Mouse (Mus musculus) kidney, embryonic 16.5 days (tissue): ENCODE data around the gene Racgap1. TPM values are rescaled to one million over a fixed set of nuclear protein-coding genes. Genes with fewer than 3 reads are reported as not detected.

Experiments used
- ATAC-seq: fragments of 200-750 bp; cut with Nextera tagmentation; 2 replicates; pipeline ENCODE4 v1.8.0; 2017; ENCODE audit warnings: moderate TSS enrichment; ENCODE audit not compliant: low FRiP score, low TSS enrichment
- H3K27ac ChIP-seq: fragments of 300-500 bp; sonication (generic); 2 replicates; pipeline ENCODE4 v1.5.1; 2014; ENCODE audit warnings: low read length
- H3K27me3 ChIP-seq: fragments of 300-500 bp; sonication (generic); 2 replicates; pipeline ENCODE4 v1.6.1; 2014; ENCODE audit warnings: low read length, control low read depth, mixed read lengths; ENCODE audit not compliant: insufficient read depth
- H3K36me3 ChIP-seq: fragments of 300-500 bp; sonication (generic); 2 replicates; pipeline ENCODE4 v1.6.1; 2014; ENCODE audit warnings: low read length, control low read depth, mixed read lengths; ENCODE audit not compliant: insufficient read depth
- H3K4me1 ChIP-seq: fragments of 300-500 bp; sonication (generic); 2 replicates; pipeline ENCODE4 v1.6.1; 2014; ENCODE audit warnings: low read length, control low read depth, mixed read lengths; ENCODE audit not compliant: insufficient read depth
- H3K4me2 ChIP-seq: fragments of 300-500 bp; sonication (generic); replicated peaks from 2 replicates; pipeline ENCODE4 v1.6.1; 2014; ENCODE audit warnings: low read depth, low read length
- H3K4me3 ChIP-seq: fragments of 300-500 bp; sonication (generic); 2 replicates; pipeline ENCODE4 v1.5.1; 2014; ENCODE audit warnings: mild to moderate bottlenecking, low read length
- H3K9ac ChIP-seq: fragments of 300-500 bp; sonication (generic); replicated peaks from 2 replicates; pipeline ENCODE4 v1.6.1; 2014; ENCODE audit warnings: low read length
- H3K9me3 ChIP-seq: fragments of 300-500 bp; sonication (generic); 2 replicates; pipeline ENCODE4 v1.6.1; 2016; ENCODE audit warnings: low read length, control low read depth
- WGBS: fragments of 180-500 bp; shearing (Covaris S2); extraction: QIAGEN DNeasy Blood & Tissue Kit; methylation state at CpG from one replicate; pipeline ENCODE4 v1.1.7; 2014; 5-methylcytosine and 5-hydroxymethylcytosine counted together
- polyA plus RNA-seq: library from polyadenylated mRNA; unstranded; fragments of >200 nt; fragmentation: Nextera tagmentation; extraction: Ambion mirVana; gene quantifications from 2 replicates; pipeline ENCODE4 v1.2.1, GENCODE M21; 2015

The Racgap1 gene
- polyA plus RNA-seq, 1 experiment from 2014 or later, result 143 TPM

DNA sequence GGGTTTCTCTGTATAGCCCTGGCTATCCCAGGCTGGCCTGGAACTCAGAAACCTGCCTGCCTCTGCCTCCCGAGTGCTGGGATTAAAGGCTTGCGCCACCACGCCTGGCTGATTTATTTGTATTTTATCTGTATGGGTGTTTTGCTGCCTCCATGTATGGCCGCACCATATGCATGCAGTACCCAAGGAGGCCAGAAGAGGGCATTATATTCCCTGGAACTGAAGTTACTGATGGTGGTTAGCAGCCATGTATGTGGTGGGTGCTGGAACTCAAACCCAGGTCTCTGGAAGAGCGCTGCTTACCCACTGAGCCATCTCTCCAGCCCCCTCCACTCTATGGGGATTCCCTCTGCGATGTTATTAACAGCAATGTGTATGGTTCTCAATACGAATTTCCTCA lies 31.4 kb upstream of the Racgap1 start:
- H3K27ac ChIP-seq, result no peak overlapping the region
- H3K4me2 ChIP-seq, result no peak overlapping the region
- no peak overlapping the region for H3K4me3 ChIP-seq
- no peaks in the 10 kb centered on the region for H3K9me3 ChIP-seq
- no peaks in the 10 kb centered on the region for H3K4me1 ChIP-seq
- 87% methylated on average over 7 of the region's 7 CpGs for WGBS
- H3K27me3 ChIP-seq, result no peaks in the 10 kb centered on the region
- no peak overlapping the region for H3K9ac ChIP-seq
- no peaks in the 10 kb centered on the region for H3K36me3 ChIP-seq
- ATAC-seq, result no peak

DNA sequence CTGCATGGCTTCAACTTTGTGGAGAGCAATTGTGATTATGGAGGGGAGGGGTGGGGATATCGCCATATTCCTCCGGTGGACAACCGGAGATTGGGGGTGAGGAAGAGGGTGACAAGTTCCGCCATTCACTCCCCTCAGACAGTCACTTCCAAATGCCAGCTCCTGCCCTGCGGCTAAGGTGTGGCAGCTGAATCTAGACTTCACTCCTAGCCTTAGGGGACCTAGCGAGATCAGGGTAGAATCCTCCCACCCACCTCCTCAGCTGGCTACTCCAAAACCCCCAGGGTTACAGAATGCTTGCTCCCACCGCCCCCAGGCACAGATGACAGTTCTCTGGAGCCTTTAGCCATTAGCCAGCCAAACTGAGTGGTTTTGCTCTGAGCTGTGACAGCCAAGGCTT lies 27.6 kb upstream of the Racgap1 start:
- no peak overlapping the region for H3K4me2 ChIP-seq
- no peaks in the 10 kb centered on the region for H3K9me3 ChIP-seq
- ATAC-seq, result no peak
- no peak overlapping the region for H3K27ac ChIP-seq
- peaks cover 4% of the 10 kb centered on the region; the same call in 1 of the 2 replicates for H3K27me3 ChIP-seq
- no peaks in the 10 kb centered on the region for H3K36me3 ChIP-seq
- 48% methylated on average over 7 of the region's 7 CpGs for WGBS
- H3K4me3 ChIP-seq, result no peak overlapping the region
- no peak overlapping the region for H3K9ac ChIP-seq
- H3K4me1 ChIP-seq, result no peaks in the 10 kb centered on the region

DNA sequence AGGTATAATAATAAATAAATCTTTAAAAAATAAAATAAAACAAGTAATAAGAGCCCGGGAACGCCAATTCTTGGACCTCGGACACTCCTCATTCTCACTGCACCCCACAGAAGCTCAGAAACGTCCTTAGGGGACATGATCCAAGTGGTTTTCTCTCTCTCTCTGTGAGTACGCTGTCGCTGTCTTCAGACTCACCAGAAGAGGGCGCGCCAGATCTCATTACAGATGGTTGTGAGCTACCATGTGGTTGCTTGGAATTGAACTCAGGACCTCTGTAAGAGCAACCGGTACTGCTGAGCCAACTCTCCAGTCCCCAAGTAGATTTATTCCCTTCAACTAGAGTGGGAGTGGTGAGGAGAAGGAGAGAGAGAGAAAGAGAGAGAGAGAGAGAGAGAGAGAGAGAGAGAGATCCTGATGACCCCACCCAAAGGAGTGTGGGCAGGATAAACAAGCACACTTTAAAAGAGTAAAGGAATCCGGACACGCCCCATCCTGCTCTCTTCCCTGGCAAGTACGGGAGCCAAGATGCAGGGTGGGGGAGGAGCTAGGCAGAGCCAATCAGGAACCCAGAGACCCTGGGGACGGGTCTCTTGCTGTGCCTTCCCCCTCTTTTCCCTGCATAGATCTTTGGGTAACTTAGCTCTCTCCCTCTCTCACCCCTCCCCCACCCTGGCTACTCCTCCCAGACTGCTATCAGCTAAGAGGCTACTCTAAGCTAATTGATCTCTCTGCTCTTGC lies 26.8 kb upstream of the Racgap1 start:
- peaks cover 11% of the 10 kb centered on the region; the same call in 1 of the 2 replicates for H3K27me3 ChIP-seq
- no peak overlapping the region for H3K27ac ChIP-seq
- H3K4me2 ChIP-seq, result no peak overlapping the region
- WGBS, result 16% methylated on average over 13 of the region's 13 CpGs
- H3K9me3 ChIP-seq, result no peaks in the 10 kb centered on the region
- no peak overlapping the region for H3K9ac ChIP-seq
- H3K36me3 ChIP-seq, result no peaks in the 10 kb centered on the region
- no peak overlapping the region for H3K4me3 ChIP-seq
- H3K4me1 ChIP-seq, result no peaks in the 10 kb centered on the region
- ATAC-seq, result no peak

GRCm38 (mm10) chr15:99677089-99677488 lies 25.6 kb upstream of the Racgap1 start:
- Histone ChIP-seq H3K27ac (no peak overlapping the region), H3K4me3 (no peak overlapping the region), H3K9ac (no peak overlapping the region), H3K36me3 (no peaks in the 10 kb centered on the region), H3K9me3 (no peaks in the 10 kb centered on the region), H3K4me2 (no peak overlapping the region), H3K27me3 (peaks cover 20% of the 10 kb centered on the region), H3K4me1 (no peaks in the 10 kb centered on the region)
- ATAC-seq, result peak; percentile 23; the same call in 1 of the 2 replicates
- 33% methylated on average over 8 of the region's 8 CpGs for WGBS

- WGBS, result 84% methylated on average over 3 of the region's 3 CpGs
- Histone ChIP-seq H3K27ac (no peak overlapping the region), H3K4me2 (no peak overlapping the region), H3K4me1 (peaks cover 11% of the 10 kb centered on the region; the same call in 1 of the 2 replicates), H3K9me3 (no peaks in the 10 kb centered on the region), H3K36me3 (no peaks in the 10 kb centered on the region), H3K9ac (no peak overlapping the region), H3K27me3 (peaks cover 40% of the 10 kb centered on the region), H3K4me3 (no peak overlapping the region)
- ATAC-seq, result no peak
Observed at GRCm38 (mm10) chr15:99674866-99675265, 23.4 kb upstream of the Racgap1 start.

DNA sequence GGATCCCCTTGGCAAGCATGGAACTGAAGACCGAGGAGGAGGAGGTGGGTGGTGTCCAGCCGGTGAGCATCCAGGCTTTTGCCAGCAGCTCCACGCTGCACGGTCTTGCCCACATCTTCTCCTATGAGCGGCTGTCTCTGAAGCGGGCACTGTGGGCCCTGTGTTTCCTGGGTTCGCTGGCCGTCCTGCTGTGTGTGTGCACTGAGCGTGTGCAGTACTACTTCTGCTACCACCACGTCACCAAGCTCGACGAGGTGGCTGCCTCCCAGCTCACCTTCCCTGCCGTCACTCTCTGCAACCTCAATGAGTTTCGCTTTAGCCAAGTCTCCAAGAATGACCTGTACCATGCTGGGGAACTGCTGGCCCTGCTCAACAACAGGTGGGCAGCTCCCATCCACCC lies 20.3 kb upstream of the Racgap1 start:
- Histone ChIP-seq H3K9me3 (peaks cover 4% of the 10 kb centered on the region; the same call in 1 of the 2 replicates), H3K4me2 (no peak overlapping the region)
- ATAC-seq, result no peak

DNA sequence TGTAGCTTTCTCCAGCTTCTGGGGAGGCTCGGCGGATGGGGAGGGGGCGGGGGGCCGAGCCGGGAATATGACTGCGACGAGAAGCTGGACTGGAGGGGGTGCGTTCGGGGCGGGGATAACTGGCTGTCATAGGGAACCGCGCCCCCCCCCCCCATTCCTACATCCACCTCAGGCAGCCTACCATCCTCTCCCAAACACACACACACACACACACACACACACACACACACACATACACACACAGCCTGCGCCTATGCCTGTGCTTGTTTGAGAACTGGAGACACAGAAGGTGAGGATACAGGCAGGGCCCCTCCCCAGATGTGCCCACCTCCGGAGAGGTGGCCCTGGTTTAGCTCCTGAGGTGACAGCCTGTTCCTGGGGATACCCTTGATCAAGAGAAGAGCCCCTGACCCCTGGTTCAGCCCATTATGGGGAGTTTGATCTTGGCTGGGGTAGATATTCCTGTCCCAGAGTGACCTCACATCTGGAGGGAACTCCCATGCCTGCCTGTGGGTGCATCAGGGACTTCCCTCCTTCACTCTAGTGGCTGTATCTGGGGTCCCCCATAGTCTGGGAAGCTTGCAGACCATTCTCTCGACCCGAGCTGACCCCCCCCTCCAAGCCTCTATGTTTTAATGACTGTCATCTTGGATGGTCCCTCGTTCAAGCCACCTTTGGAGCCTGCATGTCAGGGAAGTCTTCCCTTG lies 19.7 kb upstream of the Racgap1 start:
- H3K27me3 ChIP-seq, result peaks cover 58% of the 10 kb centered on the region
- 8% methylated on average over 17 of the region's 17 CpGs for WGBS
- H3K4me2 ChIP-seq, result peak overlapping the region; percentile 100
- ATAC-seq, result no peak
- H3K27ac ChIP-seq, result no peak overlapping the region
- peak overlapping the region; percentile 61 for H3K4me3 ChIP-seq
- peak overlapping the region; percentile 67 for H3K9ac ChIP-seq
- H3K36me3 ChIP-seq, result no peaks in the 10 kb centered on the region
- H3K4me1 ChIP-seq, result peaks cover 17% of the 10 kb centered on the region; the same call in 1 of the 2 replicates
- H3K9me3 ChIP-seq, result peaks cover 4% of the 10 kb centered on the region; the same call in 1 of the 2 replicates

More for the DNA sequence above, 20.3 kb upstream of the Racgap1 start:
- no peak overlapping the region for H3K9ac ChIP-seq
- no peak overlapping the region for H3K27ac ChIP-seq
- no peak overlapping the region for H3K4me3 ChIP-seq
- H3K4me1 ChIP-seq, result peaks cover 11% of the 10 kb centered on the region; the same call in 1 of the 2 replicates
- H3K36me3 ChIP-seq, result no peaks in the 10 kb centered on the region
- 62% methylated on average over 14 of the region's 14 CpGs for WGBS
- H3K27me3 ChIP-seq, result peaks cover 52% of the 10 kb centered on the region

DNA sequence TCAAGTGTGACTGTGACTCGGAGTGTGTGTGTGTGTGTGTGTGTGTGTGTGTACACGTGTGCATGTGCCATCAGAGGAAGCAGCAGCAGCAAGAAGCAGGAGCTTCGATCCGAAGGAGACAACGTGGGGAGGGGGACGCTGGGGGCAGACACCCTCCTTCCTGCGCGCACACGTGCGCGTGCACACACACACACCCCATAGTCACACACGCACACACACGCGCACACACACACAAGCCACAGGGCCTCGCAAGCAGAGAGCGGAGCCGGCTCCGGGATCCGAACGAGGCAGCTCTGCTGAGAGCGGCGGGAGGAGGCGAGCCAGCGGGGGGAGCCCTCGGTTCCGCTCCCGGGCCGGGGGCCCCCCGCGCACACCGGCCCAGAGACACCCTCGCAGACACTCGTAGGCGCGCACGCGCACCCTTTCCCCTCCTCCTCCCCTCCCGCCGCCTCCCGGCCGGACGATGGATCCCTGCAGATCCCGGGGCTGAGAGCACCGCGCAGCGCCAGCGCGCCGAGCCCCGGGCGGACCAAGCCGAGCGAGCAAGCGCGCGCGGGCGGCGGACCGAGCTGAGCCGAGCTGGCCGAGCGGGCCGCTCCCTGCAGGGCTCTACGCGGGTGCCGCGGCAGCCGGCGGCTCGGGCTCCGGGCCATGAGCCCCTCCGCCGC lies 18.8 kb upstream of the Racgap1 start, which contains the start of gene Asic1:
Gene Asic1, plus strand, starts transcription at position 215 of the 668 bp plus-strand sequence.
- peaks cover 4% of the 10 kb centered on the region; the same call in 1 of the 2 replicates for H3K9me3 ChIP-seq
- peak within 1 kb of the TSS; percentile 61 for H3K4me3 ChIP-seq
- no peak within 1 kb of the TSS for H3K27ac ChIP-seq
- H3K4me2 ChIP-seq, result peak within 1 kb of the TSS; percentile 100
- peak within 1 kb of the TSS; percentile 67 for H3K9ac ChIP-seq
- WGBS, result under 1% methylated on average over 64 of the region's 74 CpGs
- no peaks in the 10 kb centered on the region for H3K36me3 ChIP-seq
- peak; percentile 78; the same call in 1 of the 2 replicates for ATAC-seq
- H3K27me3 ChIP-seq, result peaks cover 65% of the 10 kb centered on the region
- H3K4me1 ChIP-seq, result peaks cover 17% of the 10 kb centered on the region; the same call in 1 of the 2 replicates

DNA sequence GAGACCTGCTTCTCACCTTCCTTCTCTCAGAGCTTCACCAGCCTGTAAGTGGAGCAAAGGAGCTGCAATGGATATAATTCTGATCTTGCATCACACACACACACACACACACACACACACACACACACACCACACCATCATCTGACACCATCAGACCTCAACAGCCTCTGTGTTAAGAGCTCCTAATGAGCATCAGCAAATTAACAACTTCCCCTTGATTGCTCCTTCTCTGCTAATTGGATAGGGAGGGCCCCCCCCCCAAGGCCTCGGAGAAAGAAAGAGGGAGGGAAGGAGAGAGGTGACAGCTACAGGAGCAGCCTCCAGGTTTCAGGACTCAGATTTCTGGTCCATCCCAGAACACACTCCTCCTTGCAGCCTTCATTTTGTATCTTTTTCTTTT lies 17.9 kb upstream of the Racgap1 start:
- Histone ChIP-seq H3K36me3 (no peaks in the 10 kb centered on the region), H3K27ac (no peak overlapping the region), H3K9me3 (peaks cover 4% of the 10 kb centered on the region; the same call in 1 of the 2 replicates), H3K4me2 (no peak overlapping the region), H3K27me3 (peaks cover 68% of the 10 kb centered on the region), H3K4me1 (peaks cover 24% of the 10 kb centered on the region), H3K4me3 (no peak overlapping the region), H3K9ac (no peak overlapping the region)
- WGBS, result 0% methylated on average over 1 of the region's 1 CpGs
- no peak for ATAC-seq
